Mouse (Mus musculus) spleen, adult 2 months (tissue): Measurements from ENCODE around the gene Fgfr2. TPM values are rescaled to one million over a fixed set of nuclear protein-coding genes. Genes with fewer than 3 reads are reported as not detected.

Source experiments
- DNase-seq, 2 experiments: peaks; one replicate each; pipeline versions ENCODE4 v3.0.0 to v3.0.0-alpha.2; 2012 to 2021; ENCODE audit warnings: low spot score in 2 of 2, low read depth in 1 of 2
- H3K27ac ChIP-seq: fragments of 200-500 bp; 2 replicates; pipeline ENCODE4 v1.5.1; 2012; ENCODE audit warnings: low read length, inconsistent platforms; ENCODE audit not compliant: insufficient read depth
- H3K27me3 ChIP-seq: fragments of 200-500 bp; 2 replicates; pipeline ENCODE4 v1.6.1; 2012; ENCODE audit warnings: mild to moderate bottlenecking, moderate library complexity, low read length, inconsistent platforms; ENCODE audit not compliant: control insufficient read depth, insufficient read depth
- H3K36me3 ChIP-seq: fragments of 200-500 bp; 2 replicates; pipeline ENCODE4 v1.6.1; 2012; ENCODE audit warnings: mild to moderate bottlenecking, low read length, inconsistent platforms; ENCODE audit not compliant: control insufficient read depth, insufficient read depth
- H3K4me1 ChIP-seq: fragments of 200-500 bp; 2 replicates; pipeline ENCODE4 v1.6.1; 2011; ENCODE audit warnings: inconsistent platforms; ENCODE audit not compliant: control insufficient read depth, insufficient read depth, insufficient read length
- H3K4me3 ChIP-seq: fragments of 200-500 bp; 2 replicates; pipeline ENCODE4 v1.5.1; 2011; ENCODE audit warnings: mild to moderate bottlenecking, inconsistent platforms; ENCODE audit not compliant: insufficient read depth, insufficient read length; ENCODE audit errors: extremely low read depth
- CTCF ChIP-seq: fragments of 200-500 bp; IDR thresholded peaks from 2 replicates; pipeline ENCODE4 v1.5.1; 2011; ENCODE audit warnings: mild to moderate bottlenecking, inconsistent platforms; ENCODE audit not compliant: insufficient read depth, insufficient read length, insufficient replicate concordance; ENCODE audit errors: extremely low read depth
- POLR2A ChIP-seq: fragments of 200-500 bp; IDR thresholded peaks from 2 replicates; pipeline ENCODE4 v1.6.1; 2011; ENCODE audit warnings: low read depth, low read length, inconsistent platforms
- WGBS: fragments of 180-500 bp; shearing (Covaris S2); methylation state at CpG from one replicate; pipeline ENCODE4 v1.1.7; 2018; 5-methylcytosine and 5-hydroxymethylcytosine counted together
- polyA plus RNA-seq: library from polyadenylated mRNA; depleted of rRNA; stranded (reverse); fragments of >200 nt; gene quantifications from 2 replicates; pipeline ENCODE4 v1.2.3, GENCODE M21; 2012

The Fgfr2 gene
- polyA plus RNA-seq, 1 experiment = 1.6 TPM

GRCm38 (mm10) chr7:130896064-130896463 is 2227.1 kb downstream of the Fgfr2 start:
- no peaks in the 10 kb centered on the region for H3K27me3 ChIP-seq
- H3K4me1 ChIP-seq = peaks cover 10% of the 10 kb centered on the region; the same call in 1 of the 2 replicates
- TF ChIP-seq CTCF = no peak
- TF ChIP-seq POLR2A = no peak
- H3K27ac ChIP-seq = no peak overlapping the region
- H3K36me3 ChIP-seq = peaks cover 4% of the 10 kb centered on the region
- H3K4me3 ChIP-seq = no peak overlapping the region
- 88% methylated on average over 3 of the region's 3 CpGs for WGBS
- DNase-seq = no peak

- no peak for DNase-seq
- TF ChIP-seq POLR2A (no peak), CTCF (no peak)
- H3K4me3 ChIP-seq = no peak overlapping the region
- H3K36me3 ChIP-seq = peaks cover 4% of the 10 kb centered on the region
- no peak overlapping the region for H3K27ac ChIP-seq
- peaks cover 9% of the 10 kb centered on the region; the same call in 1 of the 2 replicates for H3K4me1 ChIP-seq
- no peaks in the 10 kb centered on the region for H3K27me3 ChIP-seq
- WGBS = 89% methylated on average over 2 of the region's 2 CpGs
These were observed 2227.6 kb downstream of the Fgfr2 start for GRCm38 (mm10) chr7:130895618-130895945.

GRCm38 (mm10) chr7:130894931-130895617 is 2228.1 kb downstream of the Fgfr2 start:
- DNase-seq = no peak
- 76% methylated on average over 9 of the region's 9 CpGs for WGBS

GRCm38 (mm10) chr7:130892973-130893372 is 2230.2 kb downstream of the Fgfr2 start:
- Histone ChIP-seq H3K27me3 (no peaks in the 10 kb centered on the region), H3K4me1 (peaks cover 7% of the 10 kb centered on the region; the same call in 1 of the 2 replicates), H3K36me3 (peaks cover 4% of the 10 kb centered on the region), H3K27ac (peak overlapping the region; percentile 44), H3K4me3 (no peak overlapping the region)
- DNase-seq = peak; percentile 22
- 28% methylated on average over 6 of the region's 6 CpGs for WGBS
- TF ChIP-seq POLR2A (no peak), CTCF (no peak)

More at GRCm38 (mm10) chr7:130894931-130895617, 2228.1 kb downstream of the Fgfr2 start:
- H3K36me3 ChIP-seq = peaks cover 4% of the 10 kb centered on the region; the same call in 1 of the 2 replicates
- TF ChIP-seq POLR2A (no peak), CTCF (no peak)
- H3K27ac ChIP-seq = no peak overlapping the region
- H3K4me1 ChIP-seq = peaks cover 7% of the 10 kb centered on the region; the same call in 1 of the 2 replicates
- no peak overlapping the region for H3K4me3 ChIP-seq
- no peaks in the 10 kb centered on the region for H3K27me3 ChIP-seq

GRCm38 (mm10) chr7:130890871-130891270 is 2232.3 kb downstream of the Fgfr2 start:
- WGBS = 89% methylated on average over 2 of the region's 2 CpGs
- peaks cover 5% of the 10 kb centered on the region for H3K36me3 ChIP-seq
- no peaks in the 10 kb centered on the region for H3K27me3 ChIP-seq
- DNase-seq = no peak
- peaks cover 10% of the 10 kb centered on the region; the same call in 1 of the 2 replicates for H3K4me1 ChIP-seq
- H3K27ac ChIP-seq = no peak overlapping the region
- no peak overlapping the region for H3K4me3 ChIP-seq
- TF ChIP-seq POLR2A = no peak
- TF ChIP-seq CTCF = no peak

GRCm38 (mm10) chr7:130887946-130888345 is 2235.2 kb downstream of the Fgfr2 start:
- peaks cover 5% of the 10 kb centered on the region for H3K36me3 ChIP-seq
- no peak overlapping the region for H3K4me3 ChIP-seq
- WGBS = 84% methylated on average over 3 of the region's 3 CpGs
- H3K27ac ChIP-seq = no peak overlapping the region
- no peak for DNase-seq
- H3K27me3 ChIP-seq = no peaks in the 10 kb centered on the region
- peaks cover 11% of the 10 kb centered on the region; the same call in 1 of the 2 replicates for H3K4me1 ChIP-seq
- no peak for TF ChIP-seq CTCF
- no peak for TF ChIP-seq POLR2A

GRCm38 (mm10) chr7:130886246-130886645 is 2236.9 kb downstream of the Fgfr2 start:
- Histone ChIP-seq H3K4me3 (no peak overlapping the region), H3K27me3 (no peaks in the 10 kb centered on the region), H3K4me1 (peaks cover 3% of the 10 kb centered on the region; the same call in 1 of the 2 replicates), H3K36me3 (peaks cover 4% of the 10 kb centered on the region; the same call in 1 of the 2 replicates), H3K27ac (no peak overlapping the region)
- no peak for TF ChIP-seq POLR2A
- no peak for TF ChIP-seq CTCF
- DNase-seq = no peak
- 25% methylated on average over 3 of the region's 3 CpGs for WGBS
